Mouse (Mus musculus): ENCODE results near the gene Pagr1a. TPM values are rescaled to one million over a fixed set of nuclear protein-coding genes. Genes with fewer than 3 reads are reported as not detected.

Gene Pagr1a
- polyA plus RNA-seq, 1 experiment from 2014 or later: 25.1 TPM

DNA sequence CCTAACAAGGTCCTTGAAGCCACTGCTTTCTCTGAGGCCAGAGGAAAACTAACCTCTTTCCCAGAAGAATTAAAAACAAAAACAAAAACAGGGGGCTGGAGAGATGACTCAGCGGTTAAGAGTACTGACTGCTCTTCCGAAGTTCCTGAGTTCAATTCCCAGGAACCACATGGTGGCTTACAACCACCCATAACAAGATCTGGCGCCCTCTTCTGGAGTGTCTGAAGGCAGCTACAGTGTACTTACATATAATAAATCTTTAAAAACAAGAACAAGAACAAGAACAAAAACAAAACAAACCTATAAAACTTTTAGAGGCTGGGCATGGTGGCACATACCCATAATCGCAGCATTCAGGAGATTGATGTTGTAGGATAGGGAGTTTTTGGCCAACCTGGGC lies 20.7 kb downstream of the Pagr1a start:
- Histone ChIP-seq H3K4me1 (ENCODE audit: control insufficient read depth, insufficient read depth, low read length) (no peaks in the 10 kb centered on the region), H3K9me3 (replicated peaks; ENCODE audit: control insufficient read depth, low read length) (no peaks in the 10 kb centered on the region), H3K9ac (ENCODE audit: low read length) (no peak overlapping the region), H3K27ac (ENCODE audit: low read depth, low read length) (no peak overlapping the region), H3K27me3 (replicated peaks; ENCODE audit: control insufficient read depth, insufficient read depth, low read length) (no peaks in the 10 kb centered on the region), H3K4me2 (ENCODE audit: low read length) (no peak overlapping the region), H3K36me3 (ENCODE audit: control insufficient read depth, insufficient read depth, low read length) (no peaks in the 10 kb centered on the region), H3K4me3 (ENCODE audit: low read depth, low read length) (no peak overlapping the region)
- 80% methylated on average over 4 of the region's 4 CpGs for WGBS
- DNase-seq (ENCODE audit: low spot score): no peak
- no peak for ATAC-seq

DNA sequence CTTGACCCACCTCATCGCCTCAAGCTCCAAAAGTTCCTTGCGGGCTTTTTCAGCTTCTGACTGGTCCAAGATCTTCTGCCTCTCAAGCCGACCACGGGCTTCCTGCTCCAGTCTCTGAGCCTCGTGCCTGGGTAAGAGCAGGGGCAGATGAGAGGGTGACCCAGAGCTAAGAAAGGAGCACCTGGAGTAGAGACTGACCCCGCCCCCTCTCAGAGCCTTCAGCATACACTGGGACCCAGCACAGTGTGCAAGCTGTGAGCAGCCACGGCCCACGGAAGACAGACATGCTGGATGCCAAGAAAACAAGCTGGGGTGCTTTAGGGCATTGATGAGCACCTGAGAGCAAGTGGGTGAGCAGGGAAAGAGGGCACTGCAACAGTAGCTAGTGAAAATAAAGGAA lies 28.3 kb downstream of the Pagr1a start:
- H3K27ac ChIP-seq (ENCODE audit: low read depth, low read length): no peak overlapping the region
- WGBS: 65% methylated on average over 8 of the region's 8 CpGs

GRCm38 (mm10) chr7:126986319-126986718 lies 30.8 kb downstream of the Pagr1a start:
- Histone ChIP-seq H3K9ac (ENCODE audit: low read length) (no peak overlapping the region), H3K27ac (ENCODE audit: low read depth, low read length) (no peak overlapping the region), H3K27me3 (replicated peaks; ENCODE audit: control insufficient read depth, insufficient read depth, low read length) (no peaks in the 10 kb centered on the region), H3K4me3 (ENCODE audit: low read depth, low read length) (no peak overlapping the region), H3K36me3 (ENCODE audit: control insufficient read depth, insufficient read depth, low read length) (no peaks in the 10 kb centered on the region), H3K9me3 (replicated peaks; ENCODE audit: control insufficient read depth, low read length) (no peaks in the 10 kb centered on the region), H3K4me2 (ENCODE audit: low read length) (no peak overlapping the region), H3K4me1 (ENCODE audit: control insufficient read depth, insufficient read depth, low read length) (no peaks in the 10 kb centered on the region)
- no peak for ATAC-seq
- DNase-seq (ENCODE audit: low spot score): peak; percentile 13
- 42% methylated on average over 9 of the region's 9 CpGs for WGBS

More for the DNA sequence above, 28.3 kb downstream of the Pagr1a start:
- no peaks in the 10 kb centered on the region for H3K27me3 ChIP-seq (replicated peaks; ENCODE audit: control insufficient read depth, insufficient read depth, low read length)
- no peak overlapping the region for H3K9ac ChIP-seq (ENCODE audit: low read length)
- no peaks in the 10 kb centered on the region for H3K9me3 ChIP-seq (replicated peaks; ENCODE audit: control insufficient read depth, low read length)
- DNase-seq (ENCODE audit: low spot score) (no peak), ATAC-seq (no peak)
- no peak overlapping the region for H3K4me2 ChIP-seq (ENCODE audit: low read length)
- H3K4me1 ChIP-seq (ENCODE audit: control insufficient read depth, insufficient read depth, low read length): no peaks in the 10 kb centered on the region
- H3K36me3 ChIP-seq (ENCODE audit: control insufficient read depth, insufficient read depth, low read length): no peaks in the 10 kb centered on the region
- no peak overlapping the region for H3K4me3 ChIP-seq (ENCODE audit: low read depth, low read length)

- no peak overlapping the region for H3K4me2 ChIP-seq (ENCODE audit: low read length)
- no peak overlapping the region for H3K27ac ChIP-seq (ENCODE audit: low read depth, low read length)
- WGBS: 66% methylated on average over 10 of the region's 10 CpGs
- H3K27me3 ChIP-seq (replicated peaks; ENCODE audit: control insufficient read depth, insufficient read depth, low read length): no peaks in the 10 kb centered on the region
- H3K4me3 ChIP-seq (ENCODE audit: low read depth, low read length): no peak overlapping the region
- H3K4me1 ChIP-seq (ENCODE audit: control insufficient read depth, insufficient read depth, low read length): no peaks in the 10 kb centered on the region
- peaks cover 8% of the 10 kb centered on the region for H3K36me3 ChIP-seq (ENCODE audit: control insufficient read depth, insufficient read depth, low read length)
- no peaks in the 10 kb centered on the region for H3K9me3 ChIP-seq (replicated peaks; ENCODE audit: control insufficient read depth, low read length)
- ATAC-seq (no peak), DNase-seq (ENCODE audit: low spot score) (no peak)
- H3K9ac ChIP-seq (ENCODE audit: low read length): no peak overlapping the region
Measured at GRCm38 (mm10) chr7:126984667-126985444, 32.3 kb downstream of the Pagr1a start.

GRCm38 (mm10) chr7:126983113-126983512 lies 34.0 kb downstream of the Pagr1a start:
- ATAC-seq (no peak), DNase-seq (ENCODE audit: low spot score) (no peak)
- no peak overlapping the region for H3K9ac ChIP-seq (ENCODE audit: low read length)
- WGBS: 88% methylated on average over 7 of the region's 7 CpGs
- H3K36me3 ChIP-seq (ENCODE audit: control insufficient read depth, insufficient read depth, low read length): peaks cover 25% of the 10 kb centered on the region
- H3K9me3 ChIP-seq (replicated peaks; ENCODE audit: control insufficient read depth, low read length): no peaks in the 10 kb centered on the region
- no peak overlapping the region for H3K4me2 ChIP-seq (ENCODE audit: low read length)
- no peaks in the 10 kb centered on the region for H3K27me3 ChIP-seq (replicated peaks; ENCODE audit: control insufficient read depth, insufficient read depth, low read length)
- no peaks in the 10 kb centered on the region for H3K4me1 ChIP-seq (ENCODE audit: control insufficient read depth, insufficient read depth, low read length)
- no peak overlapping the region for H3K27ac ChIP-seq (ENCODE audit: low read depth, low read length)
- no peak overlapping the region for H3K4me3 ChIP-seq (ENCODE audit: low read depth, low read length)

GRCm38 (mm10) chr7:126982054-126982453 lies 35.1 kb downstream of the Pagr1a start:
- Histone ChIP-seq H3K27ac (ENCODE audit: low read depth, low read length) (no peak overlapping the region), H3K36me3 (ENCODE audit: control insufficient read depth, insufficient read depth, low read length) (peaks cover 28% of the 10 kb centered on the region), H3K27me3 (replicated peaks; ENCODE audit: control insufficient read depth, insufficient read depth, low read length) (no peaks in the 10 kb centered on the region), H3K4me1 (ENCODE audit: control insufficient read depth, insufficient read depth, low read length) (peaks cover 2% of the 10 kb centered on the region; the same call in 1 of the 2 replicates), H3K9me3 (replicated peaks; ENCODE audit: control insufficient read depth, low read length) (no peaks in the 10 kb centered on the region), H3K4me2 (ENCODE audit: low read length) (no peak overlapping the region), H3K9ac (ENCODE audit: low read length) (no peak overlapping the region), H3K4me3 (ENCODE audit: low read depth, low read length) (no peak overlapping the region)
- WGBS: 93% methylated on average over 4 of the region's 4 CpGs
- ATAC-seq: no peak
- DNase-seq (ENCODE audit: low spot score): no peak

DNA sequence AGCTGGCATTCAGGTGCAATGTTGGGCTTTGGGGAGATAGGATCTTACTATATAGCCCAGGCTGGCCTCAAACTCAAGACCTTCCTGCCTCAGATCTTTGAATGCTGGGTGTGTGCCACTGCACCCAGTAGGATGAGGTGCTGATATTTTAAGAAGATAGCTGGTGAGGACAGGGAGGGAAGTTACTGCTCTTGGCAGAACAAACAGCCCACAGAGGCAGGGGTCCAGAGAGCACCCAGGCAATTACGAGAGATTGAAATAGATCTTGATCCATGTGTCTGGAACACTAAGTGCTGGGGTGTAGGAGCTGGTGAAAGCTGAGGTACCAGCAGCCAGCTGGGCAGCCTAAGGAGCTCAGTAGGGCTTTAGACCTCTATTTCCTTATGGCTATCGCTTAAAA lies 35.6 kb downstream of the Pagr1a start:
- H3K36me3 ChIP-seq (ENCODE audit: control insufficient read depth, insufficient read depth, low read length): peaks cover 28% of the 10 kb centered on the region
- WGBS: 82% methylated on average over 2 of the region's 2 CpGs
- H3K4me2 ChIP-seq (ENCODE audit: low read length): no peak overlapping the region
- H3K4me3 ChIP-seq (ENCODE audit: low read depth, low read length): no peak overlapping the region
- DNase-seq (ENCODE audit: low spot score): no peak
- no peaks in the 10 kb centered on the region for H3K9me3 ChIP-seq (replicated peaks; ENCODE audit: control insufficient read depth, low read length)
- no peaks in the 10 kb centered on the region for H3K27me3 ChIP-seq (replicated peaks; ENCODE audit: control insufficient read depth, insufficient read depth, low read length)
- peaks cover 3% of the 10 kb centered on the region; the same call in 1 of the 2 replicates for H3K4me1 ChIP-seq (ENCODE audit: control insufficient read depth, insufficient read depth, low read length)
- H3K27ac ChIP-seq (ENCODE audit: low read depth, low read length): no peak overlapping the region
- no peak overlapping the region for H3K9ac ChIP-seq (ENCODE audit: low read length)
- no peak for ATAC-seq

- Histone ChIP-seq H3K4me1 (ENCODE audit: control insufficient read depth, insufficient read depth, low read length) (peaks cover 7% of the 10 kb centered on the region), H3K9ac (ENCODE audit: low read length) (no peak overlapping the region), H3K27ac (ENCODE audit: low read depth, low read length) (no peak overlapping the region), H3K9me3 (replicated peaks; ENCODE audit: control insufficient read depth, low read length) (no peaks in the 10 kb centered on the region), H3K27me3 (replicated peaks; ENCODE audit: control insufficient read depth, insufficient read depth, low read length) (no peaks in the 10 kb centered on the region), H3K36me3 (ENCODE audit: control insufficient read depth, insufficient read depth, low read length) (peaks cover 28% of the 10 kb centered on the region), H3K4me3 (ENCODE audit: low read depth, low read length) (no peak overlapping the region), H3K4me2 (ENCODE audit: low read length) (no peak overlapping the region)
- DNase-seq (ENCODE audit: low spot score) (no peak), ATAC-seq (no peak)
- 95% methylated on average over 6 of the region's 6 CpGs for WGBS
Measured at GRCm38 (mm10) chr7:126978841-126979240, 38.3 kb downstream of the Pagr1a start.

- Histone ChIP-seq H3K27ac (ENCODE audit: low read depth, low read length) (peak overlapping the region; percentile 97), H3K27me3 (replicated peaks; ENCODE audit: control insufficient read depth, insufficient read depth, low read length) (no peaks in the 10 kb centered on the region), H3K36me3 (ENCODE audit: control insufficient read depth, insufficient read depth, low read length) (peaks cover 28% of the 10 kb centered on the region), H3K4me2 (ENCODE audit: low read length) (peak overlapping the region; percentile 57), H3K4me1 (ENCODE audit: control insufficient read depth, insufficient read depth, low read length) (peaks cover 7% of the 10 kb centered on the region), H3K9ac (ENCODE audit: low read length) (peak overlapping the region; percentile 98), H3K4me3 (ENCODE audit: low read depth, low read length) (peak overlapping the region; percentile 100), H3K9me3 (replicated peaks; ENCODE audit: control insufficient read depth, low read length) (no peaks in the 10 kb centered on the region)
- WGBS: 30% methylated on average over 14 of the region's 14 CpGs
- 0 out of 2 replicates have a peak, but pooled peaks have one; percentile 2 for ATAC-seq
- DNase-seq (ENCODE audit: low spot score): no peak
Measured at GRCm38 (mm10) chr7:126976878-126977459, 40.2 kb downstream of the Pagr1a start.

Measured in forebrain, embryonic 14.5 days (tissue).